Mouse (Mus musculus) C2C12 (cell line): Measurements from ENCODE around the gene Tgm5.

ENCODE experiments used
- CTCF ChIP-seq: IDR thresholded peaks from one replicate; pipeline ENCODE4 v1.5.1; 2011; ENCODE audit not compliant: control insufficient read depth, insufficient read depth, insufficient read length
- FOSL1 ChIP-seq: IDR thresholded peaks from one replicate; pipeline ENCODE4 v1.8.0; 2011; ENCODE audit warnings: mild to moderate bottlenecking, low read length; ENCODE audit not compliant: poor library complexity, insufficient read depth, severe bottlenecking
- MAX ChIP-seq: IDR thresholded peaks from one replicate; pipeline ENCODE4 v1.6.1; 2011; ENCODE audit warnings: mild to moderate bottlenecking, control low read depth

GRCm38 (mm10) chr2:121054060-121054459, 31.6 kb downstream of the Tgm5 start:
- TF ChIP-seq FOSL1 (no peak), MAX (no peak), CTCF (no peak)
